Mouse (Mus musculus) megakaryocyte, embryonic 14.5 days (primary cell): ENCODE results near the gene Tnfsfm13.

Source experiments
- FLI1 ChIP-seq: IDR thresholded peaks from 2 replicates; pipeline ENCODE4 v1.6.1; 2012; ENCODE audit warnings: low read length, inconsistent platforms, mixed read lengths
- GATA1 ChIP-seq: IDR thresholded peaks from 3 replicates; pipeline ENCODE4 v1.6.1; 2012; ENCODE audit warnings: mixed read lengths, low read length, inconsistent platforms, borderline replicate concordance

DNA sequence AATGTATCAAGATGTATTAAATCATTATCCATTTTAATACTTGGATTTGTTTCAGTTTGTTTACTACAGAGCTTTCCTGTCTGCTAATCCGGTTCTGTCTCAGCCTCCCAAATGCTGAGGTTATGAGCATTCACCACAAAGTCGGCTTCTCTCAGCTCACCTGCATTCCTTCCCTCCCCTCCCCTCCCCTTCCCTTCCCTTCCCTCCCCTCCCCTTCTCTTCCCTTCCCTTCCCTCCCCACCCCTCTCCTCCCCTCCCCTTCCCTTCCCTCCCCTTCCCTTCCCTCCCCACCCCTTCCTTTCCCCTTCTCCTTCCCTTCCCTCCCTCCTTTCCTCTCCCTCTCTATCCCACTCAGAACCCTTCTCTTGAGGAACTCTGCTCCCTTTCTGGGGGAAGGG, 8.7 kb upstream of the Tnfsfm13 start:
- TF ChIP-seq GATA1: no peak
- no peak for TF ChIP-seq FLI1
